Mouse (Mus musculus) hindbrain, postnatal 0 days (tissue): ENCODE measurements around the gene Fen1. TPM values are rescaled to one million over a fixed set of nuclear protein-coding genes. Genes with fewer than 3 reads are reported as not detected.

Source experiments
- ATAC-seq: fragments of 200-750 bp; cut with Nextera tagmentation; 2 replicates; pipeline ENCODE4 v1.8.0; 2017; ENCODE audit warnings: mild to moderate bottlenecking, moderate TSS enrichment, moderate library complexity
- DNase-seq: peaks from one replicate; pipeline ENCODE4 v3.0.0-alpha.2; 2015; ENCODE audit warnings: low spot score
- H3K27ac ChIP-seq: fragments of 300-500 bp; sonication (generic); 2 replicates; pipeline ENCODE4 v1.5.1; 2014; ENCODE audit warnings: mild to moderate bottlenecking
- H3K27me3 ChIP-seq: fragments of 300-500 bp; sonication (generic); 2 replicates; pipeline ENCODE4 v1.6.1; 2014; ENCODE audit warnings: low read length, mixed read lengths; ENCODE audit not compliant: insufficient read depth
- H3K36me3 ChIP-seq: fragments of 300-500 bp; sonication (generic); 2 replicates; pipeline ENCODE4 v1.6.1; 2014; ENCODE audit warnings: low read length, mixed read lengths; ENCODE audit not compliant: insufficient read depth
- H3K4me1 ChIP-seq: fragments of 300-500 bp; sonication (generic); 2 replicates; pipeline ENCODE4 v1.6.1; 2014; ENCODE audit warnings: antibody characterized with exemption, low read length, mixed read lengths; ENCODE audit not compliant: insufficient read depth
- H3K4me2 ChIP-seq: fragments of 300-500 bp; sonication (generic); 2 replicates; pipeline ENCODE4 v1.6.1; 2014; ENCODE audit warnings: low read depth, mild to moderate bottlenecking, low read length, moderate library complexity, mixed read lengths
- H3K4me3 ChIP-seq: fragments of 300-500 bp; sonication (generic); 2 replicates; pipeline ENCODE4 v1.5.1; 2014; ENCODE audit warnings: low read length
- H3K9ac ChIP-seq: fragments of 300-500 bp; sonication (generic); replicated peaks from 2 replicates; pipeline ENCODE4 v1.6.1; 2014; ENCODE audit warnings: mild to moderate bottlenecking, low read length, moderate library complexity, mixed read lengths
- H3K9me3 ChIP-seq: fragments of 300-500 bp; sonication (generic); 2 replicates; pipeline ENCODE4 v1.6.1; 2016; ENCODE audit warnings: low read length, mixed read lengths
- CTCF ChIP-seq: IDR thresholded peaks from 2 replicates; pipeline ENCODE4 v1.5.1; 2016; ENCODE audit warnings: antibody characterized with exemption, control low read depth, low read depth
- WGBS: fragments of 180-500 bp; shearing (Covaris S2); extraction: QIAGEN DNeasy Blood & Tissue Kit; methylation state at CpG from one replicate; pipeline ENCODE4 v1.1.7; 2014; 5-methylcytosine and 5-hydroxymethylcytosine counted together
- polyA plus RNA-seq: library from polyadenylated mRNA; unstranded; fragments of >200 nt; fragmentation: Nextera tagmentation; extraction: Ambion mirVana; gene quantifications from 2 replicates; pipeline ENCODE4 v1.2.1, GENCODE M21; 2015
- total RNA-seq: library from RNA; depleted of rRNA; stranded (reverse); fragments of >200 nt; gene quantifications from 2 replicates; pipeline ENCODE4 v1.2.3, GENCODE M21; 2014

The Fen1 gene
- total and polyA plus RNA-seq, 2 experiments from 2014 or later, result 28.4 to 30.5 TPM

- Histone ChIP-seq H3K27me3 (no peaks in the 10 kb centered on the region), H3K4me2 (peak overlapping the region; percentile 87), H3K9me3 (no peaks in the 10 kb centered on the region), H3K4me1 (peaks cover 6% of the 10 kb centered on the region), H3K4me3 (peak overlapping the region; percentile 87), H3K27ac (peak overlapping the region; percentile 88), H3K9ac (peak overlapping the region; percentile 71), H3K36me3 (peaks cover 13% of the 10 kb centered on the region)
- no peak for DNase-seq
- peak; percentile 37 for ATAC-seq
- TF ChIP-seq CTCF, result no peak
- WGBS, result 1% methylated on average over 23 of the region's 23 CpGs
These were observed 672 bp downstream of the Fen1 start for GRCm38 (mm10) chr19:10203146-10203847.

DNA sequence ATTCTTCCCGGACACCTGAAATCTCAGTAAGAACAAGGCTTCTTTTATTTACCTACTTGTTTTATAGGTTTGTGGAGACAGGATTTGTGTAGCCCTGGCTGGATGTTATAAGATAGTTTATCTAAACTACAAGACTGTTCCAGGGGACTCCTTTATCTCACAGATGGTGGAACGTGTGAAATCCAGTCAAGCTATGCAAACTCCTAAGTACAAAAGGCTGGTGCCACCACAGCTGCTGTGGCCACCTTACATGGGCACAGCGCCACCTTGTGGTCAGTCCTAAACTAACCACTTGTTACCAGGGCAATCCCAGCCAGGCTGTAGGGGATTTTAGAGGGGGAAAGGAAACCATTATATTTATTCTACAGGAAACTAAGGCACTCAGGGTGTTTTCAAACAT, 5.2 kb downstream of the Fen1 start:
- no peak overlapping the region for H3K9ac ChIP-seq
- H3K4me3 ChIP-seq, result no peak overlapping the region
- no peaks in the 10 kb centered on the region for H3K27me3 ChIP-seq
- no peak overlapping the region for H3K4me2 ChIP-seq
- H3K9me3 ChIP-seq, result no peaks in the 10 kb centered on the region
- H3K4me1 ChIP-seq, result peaks cover 6% of the 10 kb centered on the region
- peaks cover 32% of the 10 kb centered on the region for H3K36me3 ChIP-seq
- no peak overlapping the region for H3K27ac ChIP-seq
- peak; percentile 51 for ATAC-seq
- peak; percentile 97 for TF ChIP-seq CTCF
- 29% methylated on average over 3 of the region's 3 CpGs for WGBS
- peak; percentile 95 for DNase-seq

DNA sequence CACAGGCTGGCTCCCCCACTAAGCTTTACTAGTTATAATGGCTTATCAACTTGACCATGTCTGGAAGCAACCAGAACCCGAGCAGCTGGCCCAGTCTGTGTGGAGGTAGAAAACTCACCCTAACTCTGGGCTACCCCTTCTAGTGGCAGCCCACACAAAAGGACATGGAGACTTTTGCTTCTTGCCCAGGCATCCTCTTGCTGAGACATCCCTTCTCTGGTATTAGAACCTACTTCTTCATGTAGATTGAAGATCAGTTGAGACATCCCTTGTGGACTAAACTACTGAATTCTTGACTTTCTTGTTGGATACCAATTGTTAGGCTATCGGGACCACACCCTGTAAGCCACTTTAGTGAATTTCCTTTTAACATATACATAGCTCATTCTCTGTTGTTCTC, 5.7 kb downstream of the Fen1 start:
- 84% methylated on average over 2 of the region's 2 CpGs for WGBS
- Histone ChIP-seq H3K36me3 (peaks cover 36% of the 10 kb centered on the region), H3K4me3 (no peak overlapping the region), H3K27me3 (no peaks in the 10 kb centered on the region), H3K9me3 (no peaks in the 10 kb centered on the region), H3K27ac (no peak overlapping the region), H3K4me2 (no peak overlapping the region), H3K4me1 (peaks cover 4% of the 10 kb centered on the region), H3K9ac (no peak overlapping the region)
- TF ChIP-seq CTCF, result no peak
- DNase-seq (no peak), ATAC-seq (no peak)

DNA sequence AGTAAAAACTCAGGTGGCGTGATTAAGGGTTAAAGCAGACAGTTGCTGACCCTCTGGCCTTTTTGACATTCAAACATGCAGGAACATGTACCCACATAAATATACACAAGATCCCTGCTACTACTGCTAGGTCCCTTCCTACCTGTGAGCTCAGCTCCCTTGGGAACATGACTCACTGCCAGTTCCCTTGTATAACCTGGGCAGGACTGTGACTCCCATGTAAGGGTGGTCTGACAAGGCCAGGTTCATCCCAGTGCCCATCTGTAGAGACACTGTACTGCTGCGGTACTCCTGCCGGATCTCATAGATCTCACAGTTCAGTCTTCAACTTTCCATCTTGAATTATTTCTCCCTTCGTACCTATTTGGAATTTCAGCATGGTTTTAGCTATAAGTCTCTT, 6.8 kb downstream of the Fen1 start:
- Histone ChIP-seq H3K9me3 (no peaks in the 10 kb centered on the region), H3K4me3 (no peak overlapping the region), H3K9ac (no peak overlapping the region), H3K36me3 (peaks cover 48% of the 10 kb centered on the region), H3K4me1 (no peaks in the 10 kb centered on the region), H3K27me3 (no peaks in the 10 kb centered on the region), H3K4me2 (no peak overlapping the region), H3K27ac (no peak overlapping the region)
- TF ChIP-seq CTCF, result no peak
- ATAC-seq (no peak), DNase-seq (no peak)
- WGBS, result 89% methylated on average over 4 of the region's 4 CpGs

DNA sequence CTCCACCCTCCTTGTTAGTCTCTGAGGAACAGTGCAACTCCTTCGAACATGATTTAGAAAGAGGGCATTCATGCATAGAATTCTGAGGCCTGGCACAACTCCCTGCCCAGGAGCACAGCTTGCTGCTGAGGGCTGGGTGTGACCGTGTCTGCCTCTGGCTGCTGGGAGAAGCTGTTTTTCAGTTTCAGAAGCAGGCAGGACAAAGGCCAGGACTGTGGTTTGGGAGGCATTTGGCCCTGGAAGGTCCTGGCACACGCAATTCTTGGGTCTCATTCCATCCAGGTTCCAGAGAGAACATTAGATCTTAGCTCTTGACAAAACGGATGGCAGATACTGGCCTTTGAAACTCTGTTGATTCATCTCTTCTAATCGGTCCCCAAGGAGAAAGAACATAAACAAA, 8.7 kb downstream of the Fen1 start:
- Histone ChIP-seq H3K4me1 (no peaks in the 10 kb centered on the region), H3K9ac (no peak overlapping the region), H3K9me3 (no peaks in the 10 kb centered on the region), H3K27ac (no peak overlapping the region), H3K4me3 (no peak overlapping the region), H3K36me3 (peaks cover 53% of the 10 kb centered on the region), H3K27me3 (no peaks in the 10 kb centered on the region), H3K4me2 (no peak overlapping the region)
- DNase-seq (no peak), ATAC-seq (no peak)
- no peak for TF ChIP-seq CTCF
- 58% methylated on average over 5 of the region's 5 CpGs for WGBS

DNA sequence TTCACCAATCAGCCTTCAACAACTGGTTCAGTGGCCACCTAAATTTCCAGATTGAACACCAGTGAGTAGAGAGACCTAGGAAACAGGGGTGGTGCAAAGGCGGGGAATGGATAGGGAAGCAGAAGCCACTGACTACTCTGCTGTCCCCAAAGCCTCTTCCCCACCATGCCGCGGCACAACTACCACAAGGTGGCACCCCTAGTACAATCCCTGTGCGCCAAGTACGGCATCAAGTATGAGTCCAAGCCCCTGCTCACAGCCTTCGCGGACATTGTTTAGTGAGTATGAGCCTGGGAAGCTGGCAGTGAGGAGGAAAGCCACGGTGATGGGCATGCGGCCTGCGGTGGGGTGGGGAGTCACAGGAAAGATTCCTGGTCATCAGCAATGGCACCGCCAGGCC, 9.6 kb downstream of the Fen1 start:
- 84% methylated on average over 11 of the region's 11 CpGs for WGBS
- Histone ChIP-seq H3K4me2 (no peak overlapping the region), H3K36me3 (peaks cover 61% of the 10 kb centered on the region), H3K9me3 (no peaks in the 10 kb centered on the region), H3K27ac (no peak overlapping the region), H3K27me3 (no peaks in the 10 kb centered on the region), H3K9ac (no peak overlapping the region), H3K4me3 (no peak overlapping the region), H3K4me1 (no peaks in the 10 kb centered on the region)
- ATAC-seq (0 out of 2 replicates have a peak, but pooled peaks have one; percentile 6), DNase-seq (no peak)
- peak; percentile 37 for TF ChIP-seq CTCF

DNA sequence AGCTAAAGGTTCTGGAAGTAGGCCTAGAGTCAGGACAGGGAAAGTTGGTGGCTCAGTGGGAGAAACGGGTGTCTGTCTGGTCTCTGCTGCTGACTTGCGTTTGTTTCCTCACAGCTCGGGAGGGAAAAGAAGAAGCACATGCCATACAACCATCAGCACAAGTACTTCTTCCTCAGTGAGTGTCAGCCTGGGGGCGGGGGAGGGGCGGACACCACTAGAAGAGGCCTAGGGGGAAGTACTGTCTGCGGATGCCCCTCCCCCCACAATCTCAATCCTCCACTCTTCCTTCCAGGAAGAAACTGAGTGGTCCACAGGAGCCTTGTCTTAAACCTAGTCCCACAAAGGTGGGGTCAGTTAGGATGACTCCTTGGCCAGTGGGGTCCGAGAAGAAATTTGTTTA, 12.6 kb downstream of the Fen1 start:
- no peak for DNase-seq
- no peak overlapping the region for H3K4me3 ChIP-seq
- H3K9me3 ChIP-seq, result no peaks in the 10 kb centered on the region
- 70% methylated on average over 7 of the region's 7 CpGs for WGBS
- H3K27me3 ChIP-seq, result no peaks in the 10 kb centered on the region
- no peak overlapping the region for H3K4me2 ChIP-seq
- 0 out of 2 replicates have a peak, but pooled peaks cover 3% of the 10 kb centered on the region for H3K4me1 ChIP-seq
- TF ChIP-seq CTCF, result no peak
- no peak overlapping the region for H3K27ac ChIP-seq
- no peak overlapping the region for H3K9ac ChIP-seq
- ATAC-seq, result no peak
- peaks cover 67% of the 10 kb centered on the region for H3K36me3 ChIP-seq
